Comparison of ENCODE assay signal across 13 mouse cellular contexts in genomic region chr9:41942970-41943635, GRCm38 (mm10).
DNase-seq lines count a peak whose midpoint lies in the region; ATAC-seq and TF ChIP-seq lines count a peak whose summit lies in the region.
"Had no signal": no experiment of that assay in that cellular context is flagged by ENCODE, and none has a peak within 500 bp of the region (broad histone marks: within the 10 kb centered on the region; RNA-seq: fewer than 3 reads in every experiment).

No protein-coding gene starts in this region.

- WGBS in forebrain, embryonic 14.5 days = 51% methylated on average over 4 of the region's 4 CpGs
- WGBS in forebrain, embryonic 12.5 days = 66% methylated on average over 4 of the region's 4 CpGs
- 50% methylated on average over 4 of the region's 4 CpGs for WGBS in hindbrain, embryonic 16.5 days

- no peak for DNase-seq in forebrain, embryonic 14.5 days (ENCODE audit: low spot score)
- DNase-seq in cerebellum, adult 9-10 months = peak; percentile 68
- DNase-seq in urinary bladder, postnatal 4 days (ENCODE audit: low spot score in 2 of 2) = no peak
- no peak for DNase-seq in left cerebral cortex, adult 9 months (ENCODE audit: low spot score in 2 of 2)
- DNase-seq: gastrocnemius, postnatal 10 days had no signal

- H3K9ac ChIP-seq in forebrain, embryonic 14.5 days (ENCODE audit: low read length) = no peak overlapping the region
- H3K9ac ChIP-seq in forebrain, embryonic 12.5 days = no peak overlapping the region
- no peak overlapping the region for H3K9ac ChIP-seq in ES-Bruce4 (ENCODE audit: low read depth, poor library complexity, severe bottlenecking)
- no peak overlapping the region for H3K9ac ChIP-seq in hindbrain, embryonic 16.5 days (ENCODE audit: low read depth, low read length)
- H3K9ac ChIP-seq: heart, embryonic 13.5 days; limb, embryonic 15.5 days; midbrain, embryonic 12.5 days had no signal

- no peak overlapping the region for H3K27ac ChIP-seq in forebrain, embryonic 14.5 days (ENCODE audit: low read depth, low read length)
- H3K27ac ChIP-seq in forebrain, embryonic 12.5 days = no peak overlapping the region
- H3K27ac ChIP-seq in ES-Bruce4 (ENCODE audit: insufficient read depth, low read length) = no peak overlapping the region
- peak overlapping the region; percentile 21; the same call in 1 of the 2 replicates for H3K27ac ChIP-seq in hindbrain, embryonic 16.5 days (ENCODE audit: low read depth, low read length)
- H3K27ac ChIP-seq: heart, embryonic 13.5 days; limb, embryonic 15.5 days; midbrain, embryonic 12.5 days had no signal

- peak; percentile 51; the same call in 1 of the 2 replicates for ATAC-seq in forebrain, embryonic 14.5 days
- ATAC-seq in forebrain, embryonic 12.5 days (ENCODE audit: low FRiP score) = no peak
- ATAC-seq in hindbrain, embryonic 16.5 days = peak; percentile 52
- no peak for ATAC-seq in megakaryocyte-erythroid progenitor cell, adult 5-6 weeks (replicated peaks; ENCODE audit: low FRiP score, low TSS enrichment, poor library complexity, severe bottlenecking)

- no peak for TF ChIP-seq POLR2A in ES-Bruce4 (IDR thresholded peaks at IDR 0.05; ENCODE audit: insufficient read depth, low read length)

- peak; percentile 51; the same call in 1 of the 2 replicates for TF ChIP-seq EP300 in ES-Bruce4 (IDR thresholded peaks at IDR 0.05; ENCODE audit: insufficient read depth, low read depth, low read length)

- H3K36me3 ChIP-seq in forebrain, embryonic 14.5 days (ENCODE audit: control insufficient read depth, insufficient read depth, low read length) = no peaks in the 10 kb centered on the region
- no peaks in the 10 kb centered on the region for H3K36me3 ChIP-seq in forebrain, embryonic 12.5 days (replicated peaks)
- no peaks in the 10 kb centered on the region for H3K36me3 ChIP-seq in ES-Bruce4 (ENCODE audit: control insufficient read depth, insufficient read depth, low read length, poor library complexity, severe bottlenecking)
- no peaks in the 10 kb centered on the region for H3K36me3 ChIP-seq in hindbrain, embryonic 16.5 days (ENCODE audit: control insufficient read depth, insufficient read depth, low read length)
- H3K36me3 ChIP-seq: heart, embryonic 13.5 days; limb, embryonic 15.5 days; midbrain, embryonic 12.5 days had no signal

- no peak overlapping the region for H3K4me2 ChIP-seq in forebrain, embryonic 14.5 days (ENCODE audit: low read length)
- H3K4me2 ChIP-seq in forebrain, embryonic 12.5 days = no peak overlapping the region
- H3K4me2 ChIP-seq in hindbrain, embryonic 16.5 days (ENCODE audit: low read length) = no peak overlapping the region
- H3K4me2 ChIP-seq: heart, embryonic 13.5 days; limb, embryonic 15.5 days; midbrain, embryonic 12.5 days had no signal

- H3K27me3 ChIP-seq in forebrain, embryonic 14.5 days (replicated peaks; ENCODE audit: control insufficient read depth, insufficient read depth, low read length) = no peaks in the 10 kb centered on the region
- 0 out of 2 replicates have a peak, but pooled peaks cover 7% of the 10 kb centered on the region for H3K27me3 ChIP-seq in forebrain, embryonic 12.5 days
- no peaks in the 10 kb centered on the region for H3K27me3 ChIP-seq in ES-Bruce4 (ENCODE audit: control insufficient read depth, insufficient read depth, low read length, poor library complexity, severe bottlenecking)
- H3K27me3 ChIP-seq in hindbrain, embryonic 16.5 days (replicated peaks; ENCODE audit: control insufficient read depth, insufficient read depth, low read length) = no peaks in the 10 kb centered on the region
- H3K27me3 ChIP-seq: heart, embryonic 13.5 days; limb, embryonic 15.5 days; midbrain, embryonic 12.5 days had no signal

- peaks cover 30% of the 10 kb centered on the region for H3K4me1 ChIP-seq in forebrain, embryonic 14.5 days (ENCODE audit: control insufficient read depth, insufficient read depth, low read length)
- H3K4me1 ChIP-seq in forebrain, embryonic 12.5 days = peaks cover 27% of the 10 kb centered on the region
- no peaks in the 10 kb centered on the region for H3K4me1 ChIP-seq in ES-Bruce4 (ENCODE audit: control insufficient read depth, insufficient read depth, low read length)
- H3K4me1 ChIP-seq in hindbrain, embryonic 16.5 days (ENCODE audit: control insufficient read depth, insufficient read depth, low read depth, low read length) = peaks cover 17% of the 10 kb centered on the region

- TF ChIP-seq CTCF in ES-Bruce4 (IDR thresholded peaks at IDR 0.05; ENCODE audit: low read depth, low read length) = no peak

- H3K9me3 ChIP-seq in forebrain, embryonic 14.5 days (replicated peaks; ENCODE audit: control insufficient read depth, low read length) = no peaks in the 10 kb centered on the region
- no peaks in the 10 kb centered on the region for H3K9me3 ChIP-seq in forebrain, embryonic 12.5 days
- H3K9me3 ChIP-seq in ES-Bruce4 (replicated peaks; ENCODE audit: control insufficient read depth, insufficient read depth, low read length, poor library complexity, severe bottlenecking) = no peaks in the 10 kb centered on the region
- no peaks in the 10 kb centered on the region for H3K9me3 ChIP-seq in hindbrain, embryonic 16.5 days (ENCODE audit: control insufficient read depth, low read length)
- H3K9me3 ChIP-seq: heart, embryonic 13.5 days; limb, embryonic 15.5 days; midbrain, embryonic 12.5 days had no signal

- no peak overlapping the region for H3K4me3 ChIP-seq in forebrain, embryonic 14.5 days (ENCODE audit: low read depth, low read length)
- no peak overlapping the region for H3K4me3 ChIP-seq in forebrain, embryonic 12.5 days (replicated peaks)
- H3K4me3 ChIP-seq in ES-Bruce4 (ENCODE audit: low read depth, low read length) = no peak overlapping the region
- H3K4me3 ChIP-seq in hindbrain, embryonic 16.5 days (ENCODE audit: low read length) = no peak overlapping the region
- H3K4me3 ChIP-seq: erythroblast, embryonic 14.5 days; heart, embryonic 13.5 days; limb, embryonic 15.5 days; midbrain, embryonic 12.5 days had no signal

Comparison
In these comparisons a context has a peak if more than half of its experiments do, and no peak if none do; other contexts are left out.
1. ATAC-seq: peak in forebrain, embryonic 14.5 days (single experiment) and hindbrain, embryonic 16.5 days (single experiment); none in forebrain, embryonic 12.5 days (single experiment) and megakaryocyte-erythroid progenitor cell, adult 5-6 weeks (single experiment).